Mouse (Mus musculus) forebrain, embryonic 11.5 days (tissue): Measurements from ENCODE around the gene Tenm3. TPM values are rescaled to one million over a fixed set of nuclear protein-coding genes. Genes with fewer than 3 reads are reported as not detected.
A peak's percentile ranks its signal among the peaks of the same experiment; 100 is the strongest.

Experiments
- ATAC-seq: fragments of 200-750 bp; cut with Nextera tagmentation; replicated peaks from 2 replicates; pipeline ENCODE4 v1.8.0; 2017; ENCODE audit warnings: moderate TSS enrichment; ENCODE audit not compliant: low FRiP score
- DNase-seq: peaks from one replicate; pipeline ENCODE4 v3.0.0-alpha.2; 2017; ENCODE audit warnings: low spot score
- H3K27ac ChIP-seq: fragments of 300-500 bp; sonication (generic); 2 replicates; pipeline ENCODE4 v1.5.1; 2014; ENCODE audit warnings: low read depth, low read length
- H3K27me3 ChIP-seq: fragments of 300-500 bp; sonication (generic); 2 replicates; pipeline ENCODE4 v1.6.1; 2014; ENCODE audit warnings: mild to moderate bottlenecking, low read length, mixed read lengths; ENCODE audit not compliant: control insufficient read depth, insufficient read depth
- H3K36me3 ChIP-seq: fragments of 300-500 bp; sonication (generic); 2 replicates; pipeline ENCODE4 v1.6.1; 2014; ENCODE audit warnings: mild to moderate bottlenecking, low read length, moderate library complexity, mixed read lengths; ENCODE audit not compliant: control insufficient read depth, insufficient read depth
- H3K4me1 ChIP-seq: fragments of 300-500 bp; sonication (generic); replicated peaks from 2 replicates; pipeline ENCODE4 v1.6.1; 2014; ENCODE audit warnings: low read length, mixed read lengths; ENCODE audit not compliant: control insufficient read depth, insufficient read depth
- H3K4me2 ChIP-seq: fragments of 300-500 bp; sonication (generic); 2 replicates; pipeline ENCODE4 v1.6.1; 2014; ENCODE audit warnings: low read depth, mild to moderate bottlenecking, low read length, moderate library complexity, mixed read lengths; ENCODE audit not compliant: severe bottlenecking
- H3K4me3 ChIP-seq: fragments of 300-500 bp; sonication (generic); 2 replicates; pipeline ENCODE4 v1.5.1; 2014; ENCODE audit warnings: low read depth, low read length
- H3K9ac ChIP-seq: fragments of 300-500 bp; sonication (generic); 2 replicates; pipeline ENCODE4 v1.6.1; 2014; ENCODE audit warnings: low read length
- H3K9me3 ChIP-seq: fragments of 300-500 bp; sonication (generic); 2 replicates; pipeline ENCODE4 v1.6.1; 2016; ENCODE audit warnings: low read length, mixed read lengths; ENCODE audit not compliant: control insufficient read depth
- WGBS: fragments of 180-500 bp; shearing (Covaris S2); extraction: QIAGEN DNeasy Blood & Tissue Kit; methylation state at CpG from one replicate; pipeline ENCODE4 v1.1.7; 2014; 5-methylcytosine and 5-hydroxymethylcytosine counted together
- polyA plus RNA-seq: library from polyadenylated mRNA; unstranded; fragments of >200 nt; fragmentation: Nextera tagmentation; extraction: Ambion mirVana; gene quantifications from 2 replicates; pipeline ENCODE4 v1.2.1, GENCODE M21; 2014

Gene Tenm3
- polyA plus RNA-seq, 1 experiment from 2014 or later: 48.1 TPM

GRCm38 (mm10) chr8:48568608-48569007, 275.1 kb downstream of the Tenm3 start:
- H3K27me3 ChIP-seq: no peaks in the 10 kb centered on the region
- ATAC-seq (no peak), DNase-seq (no peak)
- H3K4me2 ChIP-seq: no peak overlapping the region
- H3K4me1 ChIP-seq: peaks cover 4% of the 10 kb centered on the region; the same call in 1 of the 2 replicates
- H3K9ac ChIP-seq: no peak overlapping the region
- H3K27ac ChIP-seq: no peak overlapping the region
- 55% methylated on average over 4 of the region's 4 CpGs for WGBS
- H3K36me3 ChIP-seq: no peaks in the 10 kb centered on the region
- H3K4me3 ChIP-seq: no peak overlapping the region
- H3K9me3 ChIP-seq: no peaks in the 10 kb centered on the region

- ATAC-seq (no peak), DNase-seq (no peak)
- Histone ChIP-seq H3K27me3 (no peaks in the 10 kb centered on the region), H3K27ac (no peak overlapping the region), H3K36me3 (no peaks in the 10 kb centered on the region), H3K9ac (no peak overlapping the region), H3K4me2 (no peak overlapping the region), H3K4me3 (no peak overlapping the region), H3K9me3 (no peaks in the 10 kb centered on the region), H3K4me1 (peaks cover 4% of the 10 kb centered on the region; the same call in 1 of the 2 replicates)
- 49% methylated on average over 10 of the region's 10 CpGs for WGBS
Observed at GRCm38 (mm10) chr8:48567929-48568607, 275.7 kb downstream of the Tenm3 start.

GRCm38 (mm10) chr8:48560227-48560626, 283.5 kb downstream of the Tenm3 start:
- no peaks in the 10 kb centered on the region for H3K9me3 ChIP-seq
- H3K27me3 ChIP-seq: no peaks in the 10 kb centered on the region
- ATAC-seq: no peak
- no peak overlapping the region for H3K4me3 ChIP-seq
- H3K36me3 ChIP-seq: no peaks in the 10 kb centered on the region
- H3K4me2 ChIP-seq: no peak overlapping the region
- H3K4me1 ChIP-seq: no peaks in the 10 kb centered on the region; the same call in 1 of the 2 replicates
- H3K9ac ChIP-seq: no peak overlapping the region
- no peak overlapping the region for H3K27ac ChIP-seq
- DNase-seq: no peak
- WGBS: 81% methylated on average over 9 of the region's 9 CpGs

- under 1% methylated on average over 55 of the region's 55 CpGs for WGBS
- peak overlapping the region; percentile 87 for H3K9ac ChIP-seq
- H3K27me3 ChIP-seq: no peaks in the 10 kb centered on the region
- peak overlapping the region; percentile 89 for H3K4me2 ChIP-seq
- DNase-seq (peak; percentile 89), ATAC-seq (peak; percentile 82)
- H3K27ac ChIP-seq: peak overlapping the region; percentile 76
- no peaks in the 10 kb centered on the region for H3K36me3 ChIP-seq
- peak overlapping the region; percentile 47 for H3K4me3 ChIP-seq
- H3K9me3 ChIP-seq: no peaks in the 10 kb centered on the region
- H3K4me1 ChIP-seq: peaks cover 3% of the 10 kb centered on the region; the same call in 1 of the 2 replicates
Observed at GRCm38 (mm10) chr8:48555546-48556141, 288.1 kb downstream of the Tenm3 start.

GRCm38 (mm10) chr8:48554762-48555545, 288.8 kb downstream of the Tenm3 start:
- peak overlapping the region; percentile 76 for H3K27ac ChIP-seq
- H3K27me3 ChIP-seq: no peaks in the 10 kb centered on the region
- peak; percentile 94 for ATAC-seq
- WGBS: under 1% methylated on average over 64 of the region's 86 CpGs
- peak overlapping the region; percentile 87 for H3K9ac ChIP-seq
- DNase-seq: peak; percentile 96
- peak overlapping the region; percentile 47 for H3K4me3 ChIP-seq
- H3K9me3 ChIP-seq: no peaks in the 10 kb centered on the region
- H3K4me1 ChIP-seq: peaks cover 6% of the 10 kb centered on the region; the same call in 1 of the 2 replicates
- H3K4me2 ChIP-seq: peak overlapping the region; percentile 89
- no peaks in the 10 kb centered on the region for H3K36me3 ChIP-seq

- ATAC-seq: no peak
- no peaks in the 10 kb centered on the region for H3K27me3 ChIP-seq
- peaks cover 7% of the 10 kb centered on the region; the same call in 1 of the 2 replicates for H3K4me1 ChIP-seq
- H3K36me3 ChIP-seq: no peaks in the 10 kb centered on the region
- peak overlapping the region; percentile 89 for H3K4me2 ChIP-seq
- no peak for DNase-seq
- under 1% methylated on average over 9 of the region's 9 CpGs for WGBS
- no peak overlapping the region for H3K27ac ChIP-seq
- H3K9me3 ChIP-seq: no peaks in the 10 kb centered on the region
- H3K9ac ChIP-seq: peak overlapping the region; percentile 41
- peak overlapping the region; percentile 47 for H3K4me3 ChIP-seq
Observed at GRCm38 (mm10) chr8:48553791-48554288, 289.9 kb downstream of the Tenm3 start.

- peaks cover 7% of the 10 kb centered on the region; the same call in 1 of the 2 replicates for H3K4me1 ChIP-seq
- H3K9me3 ChIP-seq: no peaks in the 10 kb centered on the region
- H3K4me3 ChIP-seq: no peak overlapping the region
- H3K36me3 ChIP-seq: no peaks in the 10 kb centered on the region
- DNase-seq (no peak), ATAC-seq (peak; percentile 6; the same call in 1 of the 2 replicates)
- H3K27ac ChIP-seq: no peak overlapping the region
- H3K27me3 ChIP-seq: no peaks in the 10 kb centered on the region
- WGBS: 7% methylated on average over 2 of the region's 2 CpGs
- peak overlapping the region; percentile 6; the same call in 1 of the 2 replicates for H3K4me2 ChIP-seq
- no peak overlapping the region for H3K9ac ChIP-seq
Observed at GRCm38 (mm10) chr8:48552306-48552705, 291.4 kb downstream of the Tenm3 start.

- no peaks in the 10 kb centered on the region for H3K9me3 ChIP-seq
- 60% methylated on average over 5 of the region's 5 CpGs for WGBS
- no peaks in the 10 kb centered on the region for H3K27me3 ChIP-seq
- ATAC-seq: no peak
- H3K4me1 ChIP-seq: peaks cover 7% of the 10 kb centered on the region; the same call in 1 of the 2 replicates
- no peak overlapping the region for H3K9ac ChIP-seq
- no peak overlapping the region for H3K4me3 ChIP-seq
- DNase-seq: no peak
- H3K27ac ChIP-seq: no peak overlapping the region
- no peaks in the 10 kb centered on the region for H3K36me3 ChIP-seq
- no peak overlapping the region for H3K4me2 ChIP-seq
Observed at GRCm38 (mm10) chr8:48551370-48551769, 292.4 kb downstream of the Tenm3 start.
